ENCODE assay signal across 8 mouse cellular contexts in the genomic region with DNA sequence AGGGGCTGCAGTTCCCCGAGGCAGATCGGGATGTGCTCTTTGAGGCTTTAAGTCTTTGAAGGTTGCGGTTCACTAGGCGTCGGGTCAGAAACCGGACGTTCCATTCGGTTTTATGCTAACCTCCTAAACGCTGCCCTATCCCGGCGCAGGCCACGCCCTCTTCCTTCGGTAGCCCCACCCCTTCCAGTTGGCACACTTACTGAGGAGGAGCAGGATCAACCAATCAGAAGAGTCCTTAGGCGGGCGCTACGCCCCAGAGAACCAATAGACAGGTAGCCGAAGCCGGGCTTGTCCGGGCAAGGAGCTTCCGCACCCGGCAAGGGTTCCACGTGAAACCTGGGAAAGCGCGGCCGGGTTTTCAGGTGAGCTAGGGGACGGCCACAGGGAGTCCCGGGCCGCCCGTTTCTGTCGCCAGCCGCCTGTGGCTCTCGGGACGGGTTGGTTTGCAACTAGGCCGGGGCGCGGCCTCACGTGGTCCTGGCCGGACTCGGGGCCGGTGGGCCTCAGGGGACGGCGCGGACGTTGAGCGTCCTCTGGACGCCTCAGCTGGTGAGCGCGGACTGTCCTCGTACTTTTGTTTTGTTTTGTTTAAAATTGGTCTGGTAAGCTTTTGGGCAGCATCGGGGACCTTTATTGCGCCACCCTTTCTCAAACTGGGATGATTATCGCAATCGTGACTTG. TPM values are rescaled to one million over a fixed set of nuclear protein-coding genes. Genes with fewer than 3 reads are reported as not detected.
DNase-seq lines count a peak whose midpoint lies in the region; ATAC-seq lines count a peak whose summit lies in the region.

Gene Aen (plus strand): TSS at position 202 of the 681 bp plus-strand sequence.

- H3K4me2 ChIP-seq in heart, embryonic 13.5 days, result peak within 1 kb of the TSS; percentile 76
- peak within 1 kb of the TSS; percentile 94 for H3K4me2 ChIP-seq in liver, embryonic 12.5 days
- H3K4me2 ChIP-seq in stomach, embryonic 15.5 days, result peak within 1 kb of the TSS; percentile 73

- 1% methylated on average over 53 of the region's 53 CpGs for WGBS in heart, embryonic 13.5 days
- WGBS in liver, embryonic 12.5 days (ENCODE audit: insufficient replicate concordance), result under 1% methylated on average over 53 of the region's 53 CpGs
- under 1% methylated on average over 53 of the region's 53 CpGs for WGBS in stomach, embryonic 15.5 days

- peak within 1 kb of the TSS; percentile 82 for H3K9ac ChIP-seq in heart, embryonic 13.5 days
- peak within 1 kb of the TSS; percentile 81 for H3K9ac ChIP-seq in liver, embryonic 12.5 days
- H3K9ac ChIP-seq in stomach, embryonic 15.5 days, result peak within 1 kb of the TSS; percentile 88

- H3K27me3 ChIP-seq in heart, embryonic 13.5 days (replicated peaks), result no peaks in the 10 kb centered on the region; the same call in 1 of the 2 replicates
- no peaks in the 10 kb centered on the region for H3K27me3 ChIP-seq in liver, embryonic 12.5 days (replicated peaks)
- no peaks in the 10 kb centered on the region for H3K27me3 ChIP-seq in stomach, embryonic 15.5 days (replicated peaks)

- H3K27ac ChIP-seq in brown adipose tissue, adult 24 weeks (replicated peaks; ENCODE audit: low read depth, low read length), result peak within 1 kb of the TSS; percentile 51; the same call in 1 of the 2 replicates
- 0 out of 2 replicates have a peak within 1 kb of the TSS, but pooled peaks have one; percentile 32 for H3K27ac ChIP-seq in heart, embryonic 13.5 days (replicated peaks)
- peak within 1 kb of the TSS; percentile 69 for H3K27ac ChIP-seq in liver, embryonic 12.5 days
- 0 out of 2 replicates have a peak within 1 kb of the TSS, but pooled peaks have one; percentile 22 for H3K27ac ChIP-seq in stomach, embryonic 15.5 days

- H3K9me3 ChIP-seq in heart, embryonic 13.5 days, result no peaks in the 10 kb centered on the region
- H3K9me3 ChIP-seq in liver, embryonic 12.5 days (replicated peaks), result no peaks in the 10 kb centered on the region
- no peaks in the 10 kb centered on the region for H3K9me3 ChIP-seq in stomach, embryonic 15.5 days

- H3K36me3 ChIP-seq in heart, embryonic 13.5 days, result peaks cover 9% of the 10 kb centered on the region
- H3K36me3 ChIP-seq in liver, embryonic 12.5 days, result peaks cover 15% of the 10 kb centered on the region
- peaks cover 6% of the 10 kb centered on the region; the same call in 1 of the 2 replicates for H3K36me3 ChIP-seq in stomach, embryonic 15.5 days

- H3K4me3 ChIP-seq in brown adipose tissue, adult 24 weeks (ENCODE audit: insufficient read depth, low read depth, low read length), result peak within 1 kb of the TSS; percentile 84
- H3K4me3 ChIP-seq in heart, embryonic 13.5 days, result peak within 1 kb of the TSS; percentile 92
- H3K4me3 ChIP-seq in liver, embryonic 12.5 days, result peak within 1 kb of the TSS; percentile 93
- peak within 1 kb of the TSS; percentile 96 for H3K4me3 ChIP-seq in stomach, embryonic 15.5 days (replicated peaks)

- 0 out of 2 replicates have a peak, but pooled peaks cover 3% of the 10 kb centered on the region for H3K4me1 ChIP-seq in brown adipose tissue, adult 24 weeks (ENCODE audit: control insufficient read depth, insufficient read depth, insufficient read length, low read length)
- H3K4me1 ChIP-seq in heart, embryonic 13.5 days, result peaks cover 22% of the 10 kb centered on the region
- peaks cover 41% of the 10 kb centered on the region for H3K4me1 ChIP-seq in liver, embryonic 12.5 days
- peaks cover 12% of the 10 kb centered on the region; the same call in 1 of the 2 replicates for H3K4me1 ChIP-seq in stomach, embryonic 15.5 days

- DNase-seq in CD4-positive, CD25-positive, alpha-beta regulatory T cell, adult 2 months (ENCODE audit: low read depth, low spot score), result peak; percentile 99
- peak; percentile 78 for DNase-seq in fat pad, adult 2 months (ENCODE audit: extremely low read depth, low read depth, low spot score)
- DNase-seq in kidney, postnatal 10 days, result peak; percentile 100
- peak; percentile 98 for DNase-seq in natural killer cell, adult 2 months (ENCODE audit: low spot score in 2 of 2)

- ATAC-seq in heart, embryonic 13.5 days (ENCODE audit: extremely low read depth, insufficient number of reproducible peaks, low FRiP score, low TSS enrichment), result peak; percentile 93
- ATAC-seq in liver, embryonic 12.5 days, result peak; percentile 96
- peak; percentile 99 for ATAC-seq in stomach, embryonic 15.5 days (ENCODE audit: insufficient read depth, low FRiP score, low read depth)

RNA-seq across cellular contexts. Expression of gene Aen, which starts in this region (rescaled TPM):
- polyA plus RNA-seq in brown adipose tissue, adult 24 weeks (2012; ENCODE audit: insufficient read depth, insufficient read length, missing spikeins), result 8.5 and 20.2 TPM in 2 replicates
- 29.5 and 34.9 TPM in 2 replicates for polyA plus RNA-seq in heart, embryonic 13.5 days (2015; fragmentation: Nextera tagmentation; extraction: Ambion mirVana)
- 36.5 and 38.3 TPM in 2 replicates for polyA plus RNA-seq in liver, embryonic 12.5 days (2016; fragmentation: Nextera tagmentation; extraction: Ambion mirVana)
- polyA plus RNA-seq in stomach, embryonic 15.5 days (2015; fragmentation: Nextera tagmentation; extraction: Ambion mirVana), result 37.9 and 39.8 TPM in 2 replicates

Comparison
In these comparisons a context has a peak if more than half of its experiments do, and no peak if none do; other contexts are left out.
1. Peak in every context shown above with its lines: DNase-seq, ATAC-seq, H3K4me3 ChIP-seq and H3K27ac ChIP-seq.